Mouse (Mus musculus) hindbrain, embryonic 15.5 days (tissue): ENCODE results near the gene Alpk3. TPM values are rescaled to one million over a fixed set of nuclear protein-coding genes. Genes with fewer than 3 reads are reported as not detected.

Experiments
- ATAC-seq: fragments of 200-750 bp; cut with Nextera tagmentation; 2 replicates; pipeline ENCODE4 v1.8.0; 2017; ENCODE audit warnings: low read depth, moderate number of reproducible peaks, moderate TSS enrichment; ENCODE audit not compliant: low FRiP score
- H3K27ac ChIP-seq: fragments of 300-500 bp; sonication (generic); replicated peaks from 2 replicates; pipeline ENCODE4 v1.5.1; 2015; ENCODE audit warnings: mild to moderate bottlenecking, inconsistent platforms
- H3K27me3 ChIP-seq: fragments of 300-500 bp; sonication (generic); 2 replicates; pipeline ENCODE4 v1.6.1; 2015; ENCODE audit warnings: control low read depth, inconsistent platforms
- H3K36me3 ChIP-seq: fragments of 300-500 bp; sonication (generic); 2 replicates; pipeline ENCODE4 v1.6.1; 2015; ENCODE audit warnings: control low read depth, inconsistent platforms
- H3K4me1 ChIP-seq: fragments of 300-500 bp; sonication (generic); replicated peaks from 2 replicates; pipeline ENCODE4 v1.6.1; 2015; ENCODE audit warnings: control low read depth, inconsistent platforms
- H3K4me2 ChIP-seq: fragments of 300-500 bp; sonication (generic); 2 replicates; pipeline ENCODE4 v1.6.1; 2015; ENCODE audit warnings: moderate library complexity, mild to moderate bottlenecking, inconsistent platforms
- H3K4me3 ChIP-seq: fragments of 300-500 bp; sonication (generic); 2 replicates; pipeline ENCODE4 v1.5.1; 2015; ENCODE audit warnings: mild to moderate bottlenecking, inconsistent platforms
- H3K9ac ChIP-seq: fragments of 300-500 bp; sonication (generic); 2 replicates; pipeline ENCODE4 v1.6.1; 2015; ENCODE audit warnings: inconsistent platforms
- H3K9me3 ChIP-seq: fragments of 300-500 bp; sonication (generic); 2 replicates; pipeline ENCODE4 v1.6.1; 2016; ENCODE audit warnings: control low read depth, inconsistent platforms
- WGBS: fragments of 180-500 bp; shearing (Covaris S2); methylation state at CpG from one replicate; pipeline ENCODE4 v1.1.7; 2015; 5-methylcytosine and 5-hydroxymethylcytosine counted together
- polyA plus RNA-seq: library from polyadenylated mRNA; unstranded; fragments of >200 nt; fragmentation: Nextera tagmentation; extraction: Ambion mirVana; gene quantifications from 2 replicates; pipeline ENCODE4 v1.2.1, GENCODE M21; 2015

Gene Alpk3
- polyA plus RNA-seq, 1 experiment from 2014 or later: 0.17 TPM

DNA sequence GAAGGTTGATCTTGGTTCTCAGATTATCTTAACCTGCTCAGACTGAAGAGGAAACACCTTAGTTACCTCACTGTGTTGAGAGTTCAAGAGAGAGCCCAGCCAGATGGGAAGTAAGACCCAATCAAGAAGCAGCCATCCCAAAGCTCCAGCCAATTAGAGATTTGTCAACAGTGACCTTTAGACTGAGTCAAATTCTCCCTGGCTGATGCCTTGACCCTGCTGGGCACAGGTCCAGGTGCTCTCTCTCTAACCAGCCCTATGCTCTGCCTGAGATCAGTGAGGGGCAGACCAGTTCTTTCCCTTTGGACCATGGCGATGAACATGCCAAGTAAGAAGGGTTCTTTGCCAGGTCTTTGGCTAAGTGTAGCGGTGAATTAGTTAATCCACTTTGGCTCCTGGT lies 54.3 kb downstream of the Alpk3 start:
- 90% methylated on average over 2 of the region's 2 CpGs for WGBS
- no peak overlapping the region for H3K27ac ChIP-seq

DNA sequence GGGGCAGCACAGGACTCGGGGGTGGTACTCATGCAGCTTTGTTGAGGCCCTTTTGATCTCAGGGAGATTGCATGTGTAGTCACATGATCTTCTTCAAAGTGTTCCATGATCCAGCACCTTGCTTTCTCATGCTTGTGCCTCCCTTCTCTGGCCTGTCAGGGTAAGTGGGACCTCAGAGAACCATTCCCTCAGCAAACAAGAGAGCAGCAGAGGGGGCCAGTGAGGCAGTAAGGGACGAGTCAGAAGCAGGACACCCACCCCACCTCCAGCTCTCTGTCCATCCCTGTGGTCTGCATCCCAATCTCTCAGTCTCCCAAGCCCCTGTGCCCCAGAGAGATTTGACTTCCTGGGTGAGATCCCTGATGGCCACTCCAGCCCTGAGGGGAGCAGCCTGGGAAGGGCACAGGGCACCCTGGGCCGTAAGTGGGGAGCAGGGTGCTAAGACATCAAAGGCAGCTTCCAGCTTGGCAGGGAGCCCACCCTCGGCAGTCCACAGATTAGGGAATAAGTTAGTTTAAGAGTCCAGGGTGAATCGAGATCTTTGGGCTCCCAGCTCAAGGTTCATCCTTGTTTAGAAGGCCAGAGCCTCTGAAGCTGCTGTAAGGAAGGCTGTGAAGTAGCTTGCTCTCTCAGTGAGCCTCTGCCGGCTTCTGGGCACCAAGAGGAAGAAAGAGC lies 55.4 kb downstream of the Alpk3 start:
- Histone ChIP-seq H3K4me3 (no peak overlapping the region), H3K4me2 (no peak overlapping the region), H3K9me3 (no peaks in the 10 kb centered on the region), H3K36me3 (no peaks in the 10 kb centered on the region), H3K4me1 (peaks cover 6% of the 10 kb centered on the region; the same call in 1 of the 2 replicates), H3K9ac (no peak overlapping the region), H3K27ac (no peak overlapping the region), H3K27me3 (no peaks in the 10 kb centered on the region)
- WGBS: 53% methylated on average over 6 of the region's 6 CpGs
- no peak for ATAC-seq

More for the DNA sequence above, 54.3 kb downstream of the Alpk3 start:
- no peak overlapping the region for H3K9ac ChIP-seq
- no peaks in the 10 kb centered on the region for H3K9me3 ChIP-seq
- no peak overlapping the region for H3K4me2 ChIP-seq
- peaks cover 6% of the 10 kb centered on the region; the same call in 1 of the 2 replicates for H3K4me1 ChIP-seq
- no peak overlapping the region for H3K4me3 ChIP-seq
- H3K36me3 ChIP-seq: no peaks in the 10 kb centered on the region
- no peaks in the 10 kb centered on the region for H3K27me3 ChIP-seq
- ATAC-seq: no peak

DNA sequence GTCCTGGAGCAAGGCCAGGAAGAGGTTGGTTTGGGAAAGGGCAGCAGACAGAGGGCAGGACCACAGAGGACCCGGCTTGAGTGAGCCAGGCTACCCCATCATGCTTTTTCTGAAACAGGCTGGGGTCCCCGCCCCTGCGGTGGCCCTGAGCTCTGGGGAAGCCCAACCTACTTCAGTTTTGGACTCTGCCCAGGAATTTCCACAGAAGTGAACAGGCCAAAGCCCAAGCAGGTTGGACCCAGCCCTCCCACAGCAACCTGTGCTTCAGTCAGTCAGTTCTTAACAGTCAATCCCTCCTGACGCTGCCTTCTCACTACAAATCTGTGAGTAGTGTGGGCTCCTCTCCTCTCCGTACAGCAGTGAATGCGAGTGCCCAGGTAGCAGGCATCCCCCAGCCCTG lies 57.2 kb downstream of the Alpk3 start, which contains the start of gene Slc28a1:
TSS of gene Slc28a1 (plus strand) at position 245 of the 400 bp plus-strand sequence.
- no peak within 1 kb of the TSS for H3K9ac ChIP-seq
- H3K4me2 ChIP-seq: no peak within 1 kb of the TSS
- 75% methylated on average over 6 of the region's 6 CpGs for WGBS
- no peaks in the 10 kb centered on the region for H3K36me3 ChIP-seq
- no peak for ATAC-seq
- peaks cover 5% of the 10 kb centered on the region; the same call in 1 of the 2 replicates for H3K4me1 ChIP-seq
- no peaks in the 10 kb centered on the region for H3K9me3 ChIP-seq
- H3K27me3 ChIP-seq: no peaks in the 10 kb centered on the region
- no peak within 1 kb of the TSS for H3K27ac ChIP-seq
- no peak within 1 kb of the TSS for H3K4me3 ChIP-seq

DNA sequence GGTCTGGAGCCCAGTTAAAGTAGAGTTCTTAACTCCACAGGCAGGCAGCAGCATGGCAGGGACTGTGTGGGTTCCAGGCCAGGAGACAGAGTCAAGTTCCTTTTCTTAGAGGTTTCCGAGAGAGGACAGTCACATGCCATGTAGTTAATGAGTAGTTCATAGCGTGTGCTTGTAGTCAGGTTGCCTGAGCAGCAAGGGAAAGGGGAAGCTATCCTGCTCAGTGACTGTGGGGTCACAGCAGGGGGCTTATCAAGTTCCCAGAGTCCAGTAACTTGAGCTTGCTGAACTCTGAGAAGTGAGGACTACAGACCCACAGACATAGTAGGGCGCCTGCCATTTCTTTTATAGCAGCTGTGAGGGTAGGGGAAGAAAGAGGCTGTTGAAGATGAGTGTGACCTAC lies 63.7 kb downstream of the Alpk3 start:
- H3K9ac ChIP-seq: no peak overlapping the region
- no peaks in the 10 kb centered on the region for H3K9me3 ChIP-seq
- H3K36me3 ChIP-seq: no peaks in the 10 kb centered on the region
- H3K27me3 ChIP-seq: no peaks in the 10 kb centered on the region
- no peak for ATAC-seq
- H3K27ac ChIP-seq: no peak overlapping the region
- 55% methylated on average over 3 of the region's 3 CpGs for WGBS
- peaks cover 12% of the 10 kb centered on the region for H3K4me1 ChIP-seq
- no peak overlapping the region for H3K4me3 ChIP-seq
- no peak overlapping the region for H3K4me2 ChIP-seq

DNA sequence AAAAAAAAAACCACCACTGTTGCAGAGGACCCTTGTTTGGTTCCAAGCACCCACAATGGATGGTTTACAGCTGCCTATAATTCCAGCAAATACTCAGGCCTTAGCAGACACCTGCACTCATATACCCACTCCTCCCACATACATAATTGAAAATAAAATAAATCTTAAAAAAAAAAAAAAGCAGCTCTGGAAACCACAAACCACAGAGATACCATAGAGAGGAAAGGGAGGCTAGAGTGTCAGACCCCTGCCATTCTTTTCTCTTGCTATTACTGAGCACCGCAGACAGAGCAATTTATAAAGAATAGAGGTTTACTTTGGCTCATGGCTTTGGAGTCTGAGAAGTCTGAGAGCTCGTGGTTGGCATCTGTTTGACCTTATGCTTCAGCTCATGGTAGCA lies 65.4 kb downstream of the Alpk3 start:
- peaks cover 12% of the 10 kb centered on the region for H3K4me1 ChIP-seq
- 73% methylated on average over 2 of the region's 2 CpGs for WGBS

DNA sequence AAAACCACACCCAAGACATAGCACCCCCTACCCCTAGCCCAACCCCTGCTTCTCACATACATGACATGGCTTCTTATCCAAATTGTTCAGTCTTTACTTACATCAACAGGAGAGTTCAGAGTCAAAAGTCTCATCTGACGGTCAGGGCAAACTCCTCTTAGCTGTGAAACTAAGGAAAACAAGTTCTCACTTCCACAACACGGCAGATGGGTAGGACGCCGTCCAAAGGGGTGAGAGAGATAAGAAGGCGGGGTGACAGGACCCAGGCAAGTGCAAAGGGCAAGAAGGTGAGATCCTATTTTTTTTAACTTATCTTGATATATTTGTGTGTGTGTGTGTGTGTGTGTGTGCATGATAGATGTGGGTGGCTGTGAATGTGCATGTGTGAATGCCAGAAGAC lies 66.2 kb downstream of the Alpk3 start:
- Histone ChIP-seq H3K36me3 (no peaks in the 10 kb centered on the region), H3K27ac (no peak overlapping the region), H3K4me1 (peaks cover 12% of the 10 kb centered on the region), H3K9me3 (no peaks in the 10 kb centered on the region), H3K9ac (no peak overlapping the region), H3K27me3 (no peaks in the 10 kb centered on the region), H3K4me2 (no peak overlapping the region), H3K4me3 (no peak overlapping the region)
- WGBS: 96% methylated on average over 5 of the region's 5 CpGs
- no peak for ATAC-seq

More for the DNA sequence above, 65.4 kb downstream of the Alpk3 start:
- ATAC-seq: no peak
- Histone ChIP-seq H3K27ac (no peak overlapping the region), H3K9me3 (no peaks in the 10 kb centered on the region), H3K4me2 (no peak overlapping the region), H3K4me3 (no peak overlapping the region), H3K36me3 (no peaks in the 10 kb centered on the region), H3K27me3 (no peaks in the 10 kb centered on the region), H3K9ac (no peak overlapping the region)

DNA sequence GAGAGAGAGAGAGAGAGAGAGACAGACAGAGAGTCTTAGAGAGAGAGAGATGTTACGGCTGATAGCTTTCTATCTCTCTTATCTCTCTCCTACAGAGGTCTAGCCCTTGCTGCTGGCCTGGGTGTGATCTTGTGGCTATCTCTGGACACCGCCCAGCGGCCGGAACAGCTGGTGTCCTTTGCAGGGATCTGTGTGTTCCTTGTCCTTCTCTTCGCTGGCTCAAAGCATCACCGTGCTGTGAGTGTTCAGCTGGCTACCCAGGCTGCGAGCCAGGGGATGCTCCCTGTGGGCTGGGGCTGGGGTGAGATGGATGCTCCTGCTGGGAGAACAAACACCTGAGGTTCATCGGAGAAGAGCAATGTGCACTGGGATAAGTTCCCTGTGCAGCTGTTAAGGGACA lies 67.4 kb downstream of the Alpk3 start:
- H3K27ac ChIP-seq: no peak overlapping the region
- WGBS: 66% methylated on average over 8 of the region's 8 CpGs
- no peak overlapping the region for H3K4me3 ChIP-seq
- no peaks in the 10 kb centered on the region for H3K36me3 ChIP-seq
- no peaks in the 10 kb centered on the region for H3K9me3 ChIP-seq
- H3K9ac ChIP-seq: no peak overlapping the region
- H3K4me2 ChIP-seq: no peak overlapping the region
- H3K4me1 ChIP-seq: peaks cover 12% of the 10 kb centered on the region
- H3K27me3 ChIP-seq: no peaks in the 10 kb centered on the region
- ATAC-seq: no peak

DNA sequence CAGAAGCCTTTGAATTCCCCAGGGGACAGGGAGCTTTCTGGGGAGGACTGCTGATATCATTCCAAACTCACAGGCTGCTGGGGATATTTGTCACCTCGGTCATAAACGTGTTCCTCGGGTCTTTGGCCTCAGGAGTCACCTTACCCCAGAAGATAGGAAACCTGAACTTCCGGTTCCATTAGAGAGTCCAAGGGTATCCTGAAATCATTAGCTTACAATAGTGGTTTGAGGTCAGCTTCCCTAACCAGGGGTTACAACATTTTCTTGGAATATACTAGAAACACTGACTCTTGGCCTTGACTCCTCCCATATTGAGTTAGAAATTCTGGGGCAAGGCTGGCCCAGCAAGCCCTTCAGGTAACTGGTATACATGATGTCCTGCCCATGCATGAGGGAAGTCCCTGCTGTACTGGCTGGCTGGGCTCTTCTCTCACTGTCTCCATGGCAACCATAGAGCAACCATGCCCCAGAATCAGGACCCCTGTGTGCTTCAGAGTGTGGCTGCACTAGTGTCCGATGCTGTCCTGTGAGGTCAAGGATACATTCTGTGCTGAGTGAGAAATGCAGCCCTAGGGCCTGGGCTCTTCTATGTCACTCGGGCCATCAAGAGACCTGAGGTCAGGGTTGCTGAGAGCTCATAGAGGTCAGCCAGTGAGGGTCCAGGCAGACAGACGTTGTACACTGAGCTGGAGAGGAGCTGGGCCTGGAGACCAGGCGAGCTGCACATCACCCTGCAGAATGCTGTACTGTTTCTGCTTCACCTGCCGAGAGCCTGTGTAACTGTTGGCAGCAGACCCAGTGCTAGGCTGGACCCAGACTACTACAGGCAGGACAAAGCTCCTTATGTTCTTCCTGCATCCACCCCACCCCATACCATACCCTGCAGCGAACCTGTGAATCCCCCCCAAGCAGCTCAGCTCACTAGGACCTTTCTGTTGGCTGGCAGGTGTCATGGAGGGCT lies 68.1 kb downstream of the Alpk3 start:
- Histone ChIP-seq H3K27ac (no peak overlapping the region), H3K4me3 (no peak overlapping the region), H3K27me3 (no peaks in the 10 kb centered on the region), H3K36me3 (no peaks in the 10 kb centered on the region), H3K9me3 (no peaks in the 10 kb centered on the region), H3K4me2 (no peak overlapping the region), H3K9ac (no peak overlapping the region), H3K4me1 (peaks cover 12% of the 10 kb centered on the region)
- ATAC-seq: peak; percentile 69; the same call in 1 of the 2 replicates
- WGBS: 61% methylated on average over 10 of the region's 10 CpGs

DNA sequence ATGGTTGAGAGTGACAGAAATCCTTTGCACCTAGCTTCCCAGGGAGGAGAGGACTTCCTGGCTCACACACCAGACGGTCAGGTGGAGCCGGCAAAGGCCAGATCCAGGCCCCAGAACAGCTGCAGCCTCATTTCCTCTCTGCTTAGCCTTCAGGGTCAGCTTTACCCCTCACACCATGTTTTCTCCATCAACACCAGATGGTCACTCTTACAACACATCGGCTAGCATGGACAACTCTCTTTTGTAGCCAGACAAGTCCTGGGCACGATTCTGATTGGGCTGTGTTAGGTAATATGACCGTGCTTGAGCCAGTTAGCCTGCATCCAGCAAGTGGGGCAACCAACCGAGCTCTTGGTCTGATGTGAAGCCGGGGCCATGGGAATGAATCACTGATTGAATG lies 74.5 kb downstream of the Alpk3 start:
- WGBS: 83% methylated on average over 7 of the region's 7 CpGs
- Histone ChIP-seq H3K4me2 (no peak overlapping the region), H3K4me3 (no peak overlapping the region), H3K4me1 (peaks cover 8% of the 10 kb centered on the region), H3K9me3 (no peaks in the 10 kb centered on the region), H3K27me3 (no peaks in the 10 kb centered on the region), H3K36me3 (no peaks in the 10 kb centered on the region), H3K27ac (no peak overlapping the region), H3K9ac (no peak overlapping the region)
- ATAC-seq: no peak

DNA sequence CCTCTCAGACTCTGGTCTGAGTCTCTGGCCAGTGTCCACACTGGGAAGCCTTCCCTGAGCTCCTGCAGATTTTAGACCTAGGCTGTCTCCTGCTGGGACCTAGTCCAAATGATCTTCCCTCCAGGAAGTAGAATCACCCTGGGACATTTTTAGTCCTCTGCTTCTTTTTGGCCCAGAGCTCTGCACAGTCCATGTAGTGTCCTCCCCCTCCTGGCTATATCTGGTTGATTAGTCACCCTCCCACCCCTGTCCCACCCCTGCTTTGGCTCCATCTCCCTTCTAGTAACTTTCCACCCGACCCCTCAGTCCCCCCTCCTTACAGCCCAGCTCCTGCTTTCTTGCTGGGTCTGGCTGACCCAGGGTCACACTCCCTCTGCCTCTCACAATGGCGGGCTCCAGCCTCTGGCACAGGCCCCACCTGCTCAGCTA lies 75.5 kb downstream of the Alpk3 start:
- Histone ChIP-seq H3K4me1 (peaks cover 8% of the 10 kb centered on the region), H3K36me3 (no peaks in the 10 kb centered on the region), H3K27ac (no peak overlapping the region), H3K27me3 (no peaks in the 10 kb centered on the region), H3K4me2 (no peak overlapping the region), H3K9me3 (no peaks in the 10 kb centered on the region), H3K4me3 (no peak overlapping the region), H3K9ac (no peak overlapping the region)
- ATAC-seq: no peak
- WGBS: 13% methylated on average over 2 of the region's 2 CpGs

DNA sequence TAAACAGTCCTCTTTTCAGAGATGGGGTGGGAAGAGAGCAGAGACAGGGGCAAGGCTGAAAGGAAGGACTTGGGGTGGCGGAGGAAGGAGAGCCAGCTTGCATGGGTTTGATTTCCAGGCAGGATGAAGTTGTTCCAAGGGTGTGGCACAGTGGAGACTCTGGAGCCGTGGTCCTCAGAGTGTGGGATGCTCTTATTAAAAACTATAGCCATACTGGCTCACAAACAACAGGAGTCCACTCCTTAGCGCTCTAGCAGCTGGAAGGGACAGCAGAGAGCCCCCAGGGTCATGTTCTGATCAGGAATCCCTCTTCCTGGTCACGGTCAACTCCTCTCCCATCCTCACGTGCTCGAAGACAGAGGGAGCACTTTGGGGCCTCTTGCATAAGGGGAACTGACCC lies 76.0 kb downstream of the Alpk3 start:
- Histone ChIP-seq H3K4me2 (no peak overlapping the region), H3K9me3 (no peaks in the 10 kb centered on the region)

DNA sequence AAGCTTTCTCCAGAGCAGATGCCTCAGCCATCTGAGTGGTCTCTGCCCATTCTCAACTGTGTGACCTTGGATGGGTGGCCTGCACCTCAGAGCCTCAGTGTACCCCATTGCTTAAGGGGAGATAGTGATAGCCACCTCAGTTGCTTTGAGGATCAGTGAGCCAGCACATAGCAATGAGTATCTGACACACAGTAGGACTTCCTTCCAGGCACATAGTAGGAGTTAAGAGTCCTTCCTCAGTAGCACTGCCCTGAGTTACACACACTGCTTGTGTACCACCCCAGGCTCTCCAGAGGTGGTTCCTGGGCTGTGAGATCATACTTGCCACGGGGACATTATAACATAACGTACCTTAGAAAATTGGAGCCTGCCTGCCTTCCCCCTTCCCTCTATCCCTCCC lies 76.5 kb downstream of the Alpk3 start:
- H3K27me3 ChIP-seq: no peaks in the 10 kb centered on the region
- no peak overlapping the region for H3K4me2 ChIP-seq
- no peaks in the 10 kb centered on the region for H3K9me3 ChIP-seq
- WGBS: 81% methylated on average over 2 of the region's 2 CpGs
- H3K27ac ChIP-seq: no peak overlapping the region; the same call in 1 of the 2 replicates
- H3K36me3 ChIP-seq: no peaks in the 10 kb centered on the region
- H3K4me1 ChIP-seq: peaks cover 8% of the 10 kb centered on the region
- no peak overlapping the region for H3K9ac ChIP-seq
- no peak for ATAC-seq
- no peak overlapping the region for H3K4me3 ChIP-seq

More for the DNA sequence above, 76.0 kb downstream of the Alpk3 start:
- Histone ChIP-seq H3K36me3 (no peaks in the 10 kb centered on the region), H3K4me1 (peaks cover 8% of the 10 kb centered on the region), H3K4me3 (no peak overlapping the region), H3K27ac (no peak overlapping the region), H3K27me3 (no peaks in the 10 kb centered on the region), H3K9ac (no peak overlapping the region)
- WGBS: 66% methylated on average over 6 of the region's 6 CpGs
- no peak for ATAC-seq
